Mouse (Mus musculus) liver, embryonic 12.5 days (tissue): ENCODE data around the gene Man2b2. TPM values are rescaled to one million over a fixed set of nuclear protein-coding genes. Genes with fewer than 3 reads are reported as not detected.

Source experiments
- polyA plus RNA-seq: library from polyadenylated mRNA; unstranded; fragments of >200 nt; fragmentation: Nextera tagmentation; extraction: Ambion mirVana; gene quantifications from 2 replicates; pipeline ENCODE4 v1.2.1, GENCODE M21; 2016

Man2b2 gene
- polyA plus RNA-seq, 1 experiment from 2014 or later, result 11.5 TPM

Other genes with a start within 250 kb of the Man2b2 start
- 15.4 and 15.7 TPM in 2 replicates for gene Tbc1d14, start 237.4 kb downstream of the Man2b2 start, polyA plus RNA-seq
- gene D5Ertd579e, start 134.6 kb downstream of the Man2b2 start, polyA plus RNA-seq, result 28.2 and 28.5 TPM in 2 replicates
- gene Bloc1s4, start 82.0 kb downstream of the Man2b2 start, polyA plus RNA-seq, result 23.7 and 26.8 TPM in 2 replicates
- 266 and 281 TPM in 2 replicates for gene Mrfap1, start 33.9 kb downstream of the Man2b2 start, polyA plus RNA-seq
- gene Ppp2r2c, start 37.9 kb upstream of the Man2b2 start, polyA plus RNA-seq, result 0.08 TPM in 1 of 2 replicates, not detected in the other
- gene Wfs1, start 158.6 kb upstream of the Man2b2 start, polyA plus RNA-seq, result 1.7 and 2.1 TPM in 2 replicates